In the genomic region with DNA sequence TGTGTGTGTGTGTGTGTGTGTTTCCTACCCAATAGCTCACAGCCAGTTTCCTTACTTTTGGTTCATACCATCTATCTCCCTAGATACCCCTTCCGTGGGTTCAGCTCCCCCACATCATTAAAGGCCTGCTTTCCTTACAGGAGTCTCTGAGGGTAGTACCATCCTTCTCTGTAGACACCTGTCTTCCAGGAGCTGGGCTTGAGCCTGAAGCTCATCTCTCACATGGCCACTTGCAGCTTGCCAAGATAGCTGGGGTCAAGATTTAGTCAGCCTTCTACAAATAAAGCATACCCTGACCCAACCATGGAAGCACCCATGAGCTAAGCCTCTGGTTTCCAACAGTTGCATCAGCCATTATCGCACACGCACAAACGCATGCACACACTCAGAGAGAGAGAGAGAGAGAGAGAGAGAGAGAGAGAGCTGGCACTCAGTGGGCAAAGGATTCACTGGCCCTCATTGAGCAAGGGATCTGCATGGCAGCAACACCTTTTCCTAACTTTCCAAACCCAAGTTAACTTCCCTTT, we compare ENCODE assay signal across 22 mouse cellular contexts.
DNase-seq lines count a peak whose midpoint lies in the region; ATAC-seq and TF ChIP-seq lines count a peak whose summit lies in the region.
"Had no signal": no experiment of that assay in that cellular context is flagged by ENCODE, and none has a peak within 500 bp of the region (broad histone marks: within the 10 kb centered on the region; RNA-seq: fewer than 3 reads in every experiment).

No protein-coding gene starts in this region.

- no peak for TF ChIP-seq EP300 in heart, adult 2 months (IDR thresholded peaks at IDR 0.05; ENCODE audit: insufficient read depth, low read depth, low read length)
- no peak for TF ChIP-seq EP300 in stomach, postnatal 0 days (optimal IDR thresholded peaks at IDR 0.05)

- no peak overlapping the region for H3K4me3 ChIP-seq in heart, adult 2 months
- no peak overlapping the region for H3K4me3 ChIP-seq in layer of hippocampus, adult 2 months
- H3K4me3 ChIP-seq in testis, adult 2 months (ENCODE audit: control insufficient read depth, low read depth, low read length): peak overlapping the region; percentile 6; the same call in 1 of the 2 replicates
- H3K4me3 ChIP-seq in stomach, postnatal 0 days (ENCODE audit: low read depth, low read length): no peak overlapping the region
- H3K4me3 ChIP-seq: embryonic facial prominence, embryonic 15.5 days; erythroblast, embryonic 14.5 days; forebrain, embryonic 10.5 days; heart, embryonic 15.5 days had no signal

- TF ChIP-seq CTCF in heart, adult 2 months (IDR thresholded peaks at IDR 0.05): no peak
- no peak for TF ChIP-seq CTCF in layer of hippocampus, adult 2 months (conservative IDR thresholded peaks at IDR 0.05)
- TF ChIP-seq CTCF in testis, adult 2 months (IDR thresholded peaks at IDR 0.05; ENCODE audit: control insufficient read depth, insufficient read depth, insufficient replicate concordance, low read depth, low read length): no peak
- no peak for TF ChIP-seq CTCF in stomach, postnatal 0 days (IDR thresholded peaks at IDR 0.05; ENCODE audit: low read depth)

- ATAC-seq in stomach, postnatal 0 days (ENCODE audit: low FRiP score, low TSS enrichment): no peak
- ATAC-seq: forebrain, embryonic 14.5 days; hindbrain, embryonic 16.5 days; inflammation-experienced regulatory T-cells, adult 6 months; intestine, postnatal 0 days had no signal

- peak overlapping the region; percentile 89 for H3K27ac ChIP-seq in heart, adult 2 months
- peak overlapping the region; percentile 29; the same call in 1 of the 2 replicates for H3K27ac ChIP-seq in layer of hippocampus, adult 2 months
- H3K27ac ChIP-seq in testis, adult 2 months (ENCODE audit: control insufficient read depth, insufficient read depth, low read depth, low read length): no peak overlapping the region
- H3K27ac ChIP-seq in stomach, postnatal 0 days (replicated peaks): no peak overlapping the region
- H3K27ac ChIP-seq: embryonic facial prominence, embryonic 15.5 days had no signal

- peaks cover 11% of the 10 kb centered on the region for H3K4me1 ChIP-seq in heart, adult 2 months (ENCODE audit: control insufficient read depth, insufficient read depth, low read length)
- peaks cover 3% of the 10 kb centered on the region; the same call in 1 of the 2 replicates for H3K4me1 ChIP-seq in testis, adult 2 months (ENCODE audit: control insufficient read depth, insufficient read depth, low read length)
- H3K4me1 ChIP-seq in stomach, postnatal 0 days (replicated peaks; ENCODE audit: control insufficient read depth, insufficient read depth): no peaks in the 10 kb centered on the region

- no peaks in the 10 kb centered on the region for H3K9me3 ChIP-seq in stomach, postnatal 0 days (ENCODE audit: control insufficient read depth, low read length)
- H3K9me3 ChIP-seq: embryonic facial prominence, embryonic 15.5 days; forebrain, embryonic 10.5 days; heart, embryonic 15.5 days had no signal

- TF ChIP-seq POLR2A in heart, adult 2 months (IDR thresholded peaks at IDR 0.05; ENCODE audit: insufficient read depth, low read depth, low read length): no peak
- no peak for TF ChIP-seq POLR2A in testis, adult 2 months (IDR thresholded peaks at IDR 0.05; ENCODE audit: control insufficient read depth, low read depth, low read length)

- 90% methylated on average over 4 of the region's 4 CpGs for WGBS in heart, adult 2 months
- 94% methylated on average over 4 of the region's 4 CpGs for WGBS in stomach, postnatal 0 days

- no peak overlapping the region for H3K9ac ChIP-seq in heart, adult 2 months (ENCODE audit: low read depth, low read length)
- no peak overlapping the region for H3K9ac ChIP-seq in stomach, postnatal 0 days (ENCODE audit: low read length)
- H3K9ac ChIP-seq: embryonic facial prominence, embryonic 15.5 days; heart, embryonic 15.5 days had no signal

- H3K36me3 ChIP-seq in heart, adult 2 months (ENCODE audit: control insufficient read depth, insufficient read depth, low read length): peaks cover 2% of the 10 kb centered on the region; the same call in 1 of the 2 replicates
- no peaks in the 10 kb centered on the region for H3K36me3 ChIP-seq in testis, adult 2 months (ENCODE audit: control insufficient read depth, insufficient read depth, low read length)
- H3K36me3 ChIP-seq in stomach, postnatal 0 days (ENCODE audit: control insufficient read depth, insufficient read depth, low read length): no peaks in the 10 kb centered on the region
- H3K36me3 ChIP-seq: embryonic facial prominence, embryonic 15.5 days; forebrain, embryonic 10.5 days; heart, embryonic 15.5 days had no signal

- H3K79me2 ChIP-seq in heart, adult 2 months (replicated peaks; ENCODE audit: control insufficient read depth, insufficient read depth, low read length): no peaks in the 10 kb centered on the region

- intact Hi-C loops in heart, adult 2 months (cut with DNase I): loop anchor here (2.0 to 10.0 kb wide), 6 partner anchors 281 to 987 kb away; no protein-coding TSS in a partner anchor
- intact Hi-C loops in heart, postnatal 14 days (cut with DNase I): loop anchor here (2.0 to 10.0 kb wide), 10 partner anchors 137 to 1307 kb away; no protein-coding TSS in a partner anchor

- no peak overlapping the region for H3K4me2 ChIP-seq in stomach, postnatal 0 days (replicated peaks; ENCODE audit: low read depth)
- H3K4me2 ChIP-seq: embryonic facial prominence, embryonic 15.5 days; heart, embryonic 11.5 days; heart, embryonic 15.5 days had no signal

- DNase-seq in heart, adult 2 months: no peak
- no peak for DNase-seq in heart, postnatal 14 days
- DNase-seq in layer of hippocampus, adult 2 months (ENCODE audit: low spot score in 2 of 2): no peak
- no peak for DNase-seq in layer of hippocampus, postnatal 25 days (ENCODE audit: extremely low spot score in 1 of 2, low spot score in 1 of 2)
- no peak for DNase-seq in testis, postnatal 10 days (ENCODE audit: low spot score)
- no peak for DNase-seq in stomach, postnatal 0 days (ENCODE audit: low spot score)
- DNase-seq: adrenal gland, postnatal 10 days; cerebellum, adult 11 months; cerebellum, adult 8-10 months; cerebellum, postnatal 14 days; embryo, embryonic 11 days; gastrocnemius, postnatal 10 days had no signal

- no peaks in the 10 kb centered on the region for H3K27me3 ChIP-seq in heart, adult 2 months (ENCODE audit: control insufficient read depth, insufficient read depth, low read length)
- no peaks in the 10 kb centered on the region for H3K27me3 ChIP-seq in testis, adult 2 months (ENCODE audit: control insufficient read depth, insufficient read depth, low read length)
- H3K27me3 ChIP-seq in stomach, postnatal 0 days (ENCODE audit: control insufficient read depth, insufficient read depth, low read length): no peaks in the 10 kb centered on the region
- H3K27me3 ChIP-seq: heart, embryonic 15.5 days had no signal

Comparison
In these comparisons a context has a peak if more than half of its experiments do, and no peak if none do; other contexts are left out.
1. H3K27ac ChIP-seq: peak in heart, adult 2 months (single experiment) and layer of hippocampus, adult 2 months (single experiment); none in testis, adult 2 months (single experiment) and stomach, postnatal 0 days (single experiment).